Mouse (Mus musculus) hindbrain, embryonic 12.5 days (tissue): ENCODE results near the gene Slc7a15. TPM values are rescaled to one million over a fixed set of nuclear protein-coding genes. Genes with fewer than 3 reads are reported as not detected.

Experiments used
- ATAC-seq: fragments of 200-750 bp; cut with Nextera tagmentation; 2 replicates; pipeline ENCODE4 v1.8.0; 2017; ENCODE audit warnings: moderate TSS enrichment; ENCODE audit not compliant: low FRiP score
- H3K27ac ChIP-seq: fragments of 300-500 bp; sonication (generic); 2 replicates; pipeline ENCODE4 v1.5.1; 2016; ENCODE audit warnings: mild to moderate bottlenecking
- H3K27me3 ChIP-seq: fragments of 300-500 bp; sonication (generic); 2 replicates; pipeline ENCODE4 v1.6.1; 2016; ENCODE audit warnings: mild to moderate bottlenecking
- H3K36me3 ChIP-seq: fragments of 300-500 bp; sonication (generic); 2 replicates; pipeline ENCODE4 v1.6.1; 2016; ENCODE audit warnings: mild to moderate bottlenecking
- H3K4me1 ChIP-seq: fragments of 300-500 bp; sonication (generic); 2 replicates; pipeline ENCODE4 v1.6.1; 2016
- H3K4me2 ChIP-seq: fragments of 300-500 bp; sonication (generic); replicated peaks from 2 replicates; pipeline ENCODE4 v1.6.1; 2016; ENCODE audit warnings: mild to moderate bottlenecking
- H3K4me3 ChIP-seq: fragments of 300-500 bp; sonication (generic); 2 replicates; pipeline ENCODE4 v1.5.1; 2016; ENCODE audit warnings: mild to moderate bottlenecking
- H3K9ac ChIP-seq: fragments of 300-500 bp; sonication (generic); 2 replicates; pipeline ENCODE4 v1.6.1; 2016; ENCODE audit warnings: mild to moderate bottlenecking, moderate library complexity
- H3K9me3 ChIP-seq: fragments of 300-500 bp; sonication (generic); replicated peaks from 2 replicates; pipeline ENCODE4 v1.6.1; 2016; ENCODE audit warnings: mild to moderate bottlenecking
- WGBS: fragments of 180-500 bp; shearing (Covaris S2); methylation state at CpG from one replicate; pipeline ENCODE4 v1.1.7; 2016; 5-methylcytosine and 5-hydroxymethylcytosine counted together
- polyA plus RNA-seq: library from polyadenylated mRNA; unstranded; fragments of >200 nt; fragmentation: Nextera tagmentation; extraction: Ambion mirVana; gene quantifications from 2 replicates; pipeline ENCODE4 v1.2.1, GENCODE M21; 2016

Gene Slc7a15
- polyA plus RNA-seq, 1 experiment from 2014 or later, result not detected

DNA sequence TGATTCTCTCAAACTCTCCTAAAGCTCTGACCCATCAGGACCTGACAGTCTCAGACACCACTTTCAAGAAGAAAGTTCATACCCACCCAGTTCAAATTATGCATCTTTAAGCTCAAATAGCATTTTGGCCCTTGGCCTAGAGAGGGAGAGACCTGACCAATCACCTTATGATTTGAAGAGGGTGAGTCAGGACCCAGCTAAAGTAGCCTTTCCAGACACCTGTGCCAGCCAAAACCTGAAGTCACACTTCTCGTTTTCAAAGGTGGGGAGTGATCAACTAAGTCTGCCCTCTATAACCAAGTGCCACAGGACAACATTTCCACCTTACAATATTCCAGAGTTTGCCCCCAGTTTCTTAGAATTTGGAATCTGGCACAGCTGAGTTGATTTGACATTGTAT, 111.6 kb downstream of the Slc7a15 start:
- ATAC-seq, result no peak
- 83% methylated on average over 1 of the region's 1 CpGs for WGBS
- no peaks in the 10 kb centered on the region for H3K9me3 ChIP-seq
- no peak overlapping the region for H3K4me2 ChIP-seq
- H3K9ac ChIP-seq, result no peak overlapping the region
- H3K4me3 ChIP-seq, result no peak overlapping the region
- H3K27ac ChIP-seq, result no peak overlapping the region
- 0 out of 2 replicates have a peak, but pooled peaks cover 2% of the 10 kb centered on the region for H3K4me1 ChIP-seq
- no peaks in the 10 kb centered on the region for H3K36me3 ChIP-seq
- no peaks in the 10 kb centered on the region for H3K27me3 ChIP-seq

DNA sequence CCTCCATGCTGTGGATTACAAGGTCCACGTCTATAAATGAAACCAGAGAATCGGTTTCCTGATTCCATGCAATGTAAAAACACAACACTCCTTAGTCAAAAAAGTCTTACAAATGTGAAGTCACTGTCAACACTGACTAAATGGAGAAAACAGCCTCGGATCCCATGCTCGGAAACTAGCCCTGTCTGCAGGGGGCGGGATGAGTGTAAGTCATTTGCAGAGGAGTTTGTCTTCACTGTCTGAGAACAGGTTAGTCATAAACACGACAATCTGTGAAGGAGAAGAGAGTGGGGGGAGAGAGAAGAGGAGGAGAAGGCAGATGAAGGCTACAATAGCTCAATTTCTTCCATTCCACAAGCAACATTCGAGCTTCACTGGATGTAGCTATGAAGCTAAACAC, 113.6 kb downstream of the Slc7a15 start:
- H3K4me3 ChIP-seq, result no peak overlapping the region
- H3K36me3 ChIP-seq, result no peaks in the 10 kb centered on the region
- H3K9ac ChIP-seq, result no peak overlapping the region
- no peak overlapping the region for H3K4me2 ChIP-seq
- 80% methylated on average over 7 of the region's 7 CpGs for WGBS
- no peaks in the 10 kb centered on the region for H3K27me3 ChIP-seq
- H3K4me1 ChIP-seq, result 0 out of 2 replicates have a peak, but pooled peaks cover 2% of the 10 kb centered on the region
- no peak overlapping the region for H3K27ac ChIP-seq
- ATAC-seq, result no peak
- no peaks in the 10 kb centered on the region for H3K9me3 ChIP-seq

DNA sequence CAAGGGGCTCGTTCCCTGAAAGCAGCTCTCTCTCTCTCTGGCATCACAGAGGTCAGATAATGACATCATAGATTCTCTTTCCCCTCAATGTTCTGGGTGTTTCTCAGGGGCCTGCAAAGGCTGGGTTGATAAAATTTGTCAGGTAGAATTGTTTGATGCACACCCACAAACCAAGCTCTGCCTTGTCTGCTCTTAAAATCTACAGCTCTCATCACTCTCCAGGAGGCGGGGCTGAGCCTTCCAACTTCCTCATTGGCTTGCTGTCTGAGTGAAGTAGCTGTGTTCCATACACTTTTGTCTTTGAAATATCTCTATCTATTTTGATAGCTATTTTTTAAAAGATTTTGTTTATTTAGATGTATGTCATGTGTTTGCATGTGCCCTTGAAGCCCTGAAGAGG, 116.7 kb downstream of the Slc7a15 start:
- Histone ChIP-seq H3K27me3 (no peaks in the 10 kb centered on the region), H3K4me1 (no peaks in the 10 kb centered on the region), H3K4me3 (no peak overlapping the region), H3K9me3 (no peaks in the 10 kb centered on the region), H3K27ac (no peak overlapping the region), H3K9ac (no peak overlapping the region), H3K4me2 (no peak overlapping the region), H3K36me3 (no peaks in the 10 kb centered on the region)
- 80% methylated on average over 2 of the region's 2 CpGs for WGBS
- no peak for ATAC-seq

Other genes starting within 250 kb of the Slc7a15 start
- 75.4 and 78.3 TPM in 2 replicates for gene Rhob, start 99.1 kb downstream of the Slc7a15 start, polyA plus RNA-seq
- gene Pum2, start 75.1 kb upstream of the Slc7a15 start, polyA plus RNA-seq, result 64.0 and 65.4 TPM in 2 replicates
- 70.1 and 81.0 TPM in 2 replicates for gene Sdc1, start 172.3 kb upstream of the Slc7a15 start, polyA plus RNA-seq